Mouse (Mus musculus): ENCODE results near the gene Cyb5r1. TPM values are rescaled to one million over a fixed set of nuclear protein-coding genes. Genes with fewer than 3 reads are reported as not detected.

The Cyb5r1 gene
- 10 to 100 TPM; 17.0 to 17.1 TPM for polyA plus RNA-seq (2017; shearing (Covaris generic))

DNA sequence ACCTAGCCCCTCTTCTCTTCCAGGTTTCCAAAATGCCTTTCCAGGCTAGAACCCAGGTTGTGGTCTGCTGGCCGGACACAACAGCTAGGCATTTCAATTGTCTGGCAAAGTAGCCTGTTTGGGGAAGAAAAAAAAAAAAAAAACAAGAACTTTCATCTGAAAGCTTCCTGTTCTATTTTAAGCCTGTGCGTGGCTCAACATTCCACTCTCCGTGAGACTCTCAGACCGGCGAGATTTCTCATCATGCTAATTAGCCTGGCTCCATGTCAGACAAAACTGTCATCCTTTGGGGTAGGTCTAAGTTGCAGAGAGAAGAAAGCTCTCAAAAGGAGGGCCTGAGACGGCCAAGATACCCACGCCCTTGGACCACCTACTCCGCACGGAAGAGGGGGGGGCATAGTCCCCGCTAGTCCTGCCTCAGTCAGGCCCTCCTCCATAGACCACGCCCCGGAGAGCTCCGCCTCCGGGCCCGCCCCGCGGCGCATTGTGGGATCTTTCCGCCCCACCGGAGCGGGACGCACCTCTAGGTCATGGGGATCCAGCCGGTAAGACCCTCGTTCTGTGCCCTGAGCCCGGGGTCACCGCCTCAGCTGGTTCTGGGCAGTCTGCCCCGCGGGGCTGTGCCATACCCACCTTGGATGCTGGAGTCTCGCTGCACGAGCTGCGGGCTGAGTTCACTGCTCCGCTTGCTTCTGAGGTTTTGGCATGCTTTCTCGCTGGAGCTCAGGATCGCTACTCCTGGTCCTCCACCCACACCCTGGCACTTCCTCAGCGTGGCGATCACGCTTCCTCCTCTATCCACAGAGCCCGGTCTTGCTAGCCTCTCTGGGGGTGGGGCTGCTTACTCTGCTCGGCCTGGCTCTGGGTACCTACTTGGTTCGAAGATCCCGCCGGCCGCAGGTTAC lies at the start of gene Cyb5r1:
Cyb5r1 (plus strand) TSS at position 51 of the 905 bp plus-strand sequence.
- peak; percentile 94 for ATAC-seq

DNA sequence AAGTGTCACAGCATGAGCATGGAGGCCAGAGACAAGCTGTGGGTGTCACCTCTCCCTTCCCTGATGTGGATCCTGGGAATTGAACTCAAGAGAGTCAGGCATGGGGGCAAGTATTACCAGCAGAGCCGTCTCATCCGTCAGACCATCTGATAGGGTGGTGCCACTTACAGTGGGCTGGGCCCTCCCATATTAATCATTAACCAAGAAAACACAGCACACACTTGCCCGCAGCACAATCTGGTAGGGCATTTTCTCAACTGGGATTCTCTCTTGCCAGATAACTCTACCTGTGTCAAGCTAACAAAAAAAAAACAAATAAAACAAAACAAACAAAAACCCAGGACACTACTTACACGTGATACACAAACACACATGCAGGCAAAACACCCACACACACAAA lies 47.9 kb upstream of the Cyb5r1 start:
- no peak for ATAC-seq

DNA sequence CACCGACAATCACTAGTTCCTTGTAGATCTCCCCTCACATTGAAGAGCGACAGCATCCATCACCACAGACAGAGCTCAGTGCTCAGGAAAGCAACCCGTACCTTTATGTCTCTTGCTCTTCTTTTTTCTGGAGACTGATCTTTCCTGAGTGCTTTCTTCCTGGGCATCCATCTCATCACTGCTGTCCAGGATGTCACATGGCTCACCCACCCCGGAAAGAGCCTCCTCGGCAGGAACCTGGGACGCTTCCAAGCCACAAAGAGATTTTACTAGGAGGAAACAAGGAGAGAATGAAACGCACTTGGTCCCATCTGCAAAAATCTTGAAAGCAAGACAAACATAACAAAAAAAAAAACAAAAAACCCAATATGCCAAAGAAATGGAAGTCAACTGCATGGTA lies 44.7 kb upstream of the Cyb5r1 start:
- ATAC-seq: no peak

DNA sequence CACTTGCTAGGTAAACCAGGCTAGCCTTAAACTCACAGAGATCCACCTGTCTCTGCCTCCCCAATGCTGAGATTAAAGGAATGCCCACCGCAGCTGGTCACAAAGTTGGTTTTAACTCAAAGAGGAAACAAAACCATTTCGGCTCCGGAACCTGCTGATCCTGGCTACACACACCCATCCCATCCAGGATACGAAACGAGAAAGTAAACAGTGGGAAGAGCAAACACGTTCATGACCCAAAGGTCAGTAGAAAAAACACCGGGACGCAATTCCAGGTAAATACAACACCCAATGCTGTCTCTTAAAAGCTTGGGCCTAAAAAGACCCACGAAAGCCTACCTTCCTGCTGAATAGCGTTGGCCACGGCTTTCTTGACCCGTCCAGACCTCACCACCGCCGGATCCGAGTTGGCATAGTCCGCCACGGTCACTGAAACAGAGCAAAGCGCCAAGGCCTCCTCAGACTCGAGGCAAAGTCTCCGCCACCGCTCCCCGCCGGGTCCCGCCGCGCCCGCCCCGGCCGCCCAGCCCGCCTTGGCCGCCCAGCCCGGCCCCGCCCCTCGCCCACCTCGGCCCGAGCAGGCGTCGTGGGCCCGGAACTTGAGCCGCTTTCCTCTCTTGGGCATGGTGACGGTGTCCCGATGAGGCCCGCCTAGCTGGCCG lies 44.0 kb upstream of the Cyb5r1 start:
- peak; percentile 36 for ATAC-seq

DNA sequence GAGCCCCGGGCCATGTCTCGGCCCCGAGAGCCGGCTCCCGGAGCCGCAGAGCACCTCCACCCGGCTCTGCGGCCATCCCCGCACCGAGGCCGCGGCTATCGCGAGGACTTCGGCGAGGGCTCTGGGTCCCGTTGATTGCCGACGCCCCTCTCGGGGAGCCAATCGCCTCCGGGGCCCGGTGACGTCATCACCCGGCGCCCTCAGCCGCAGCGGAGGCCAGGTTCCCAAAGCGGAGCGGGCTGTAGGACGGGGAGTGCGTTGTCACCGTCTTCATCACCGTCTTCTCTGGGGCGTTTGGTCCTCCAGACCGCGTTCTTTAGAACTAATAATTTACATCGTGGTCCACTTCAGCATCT lies 43.5 kb upstream of the Cyb5r1 start, which contains the start of gene Tmem183a:
Tmem183a (minus strand) TSS at position 123 of the 356 bp plus-strand sequence.
- ATAC-seq: peak; percentile 96

DNA sequence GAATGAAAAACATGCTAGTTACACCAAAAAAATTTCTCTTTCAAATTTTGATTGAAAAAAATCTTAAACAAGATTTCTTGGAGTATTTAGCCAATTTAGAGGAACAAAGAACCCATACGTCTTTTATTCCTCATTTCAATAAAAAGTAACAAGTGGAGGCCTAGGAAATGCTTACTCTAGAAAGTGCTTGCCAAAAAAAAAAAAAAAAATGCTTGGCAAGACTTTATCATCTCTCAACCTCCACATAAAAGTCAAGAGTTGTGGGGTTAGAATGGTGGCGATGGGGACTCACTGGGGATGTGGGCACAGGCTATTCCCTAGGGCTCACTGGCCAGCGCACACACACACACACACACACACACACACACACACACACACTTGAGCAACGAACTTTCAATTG lies 42.2 kb upstream of the Cyb5r1 start:
- no peak for ATAC-seq

DNA sequence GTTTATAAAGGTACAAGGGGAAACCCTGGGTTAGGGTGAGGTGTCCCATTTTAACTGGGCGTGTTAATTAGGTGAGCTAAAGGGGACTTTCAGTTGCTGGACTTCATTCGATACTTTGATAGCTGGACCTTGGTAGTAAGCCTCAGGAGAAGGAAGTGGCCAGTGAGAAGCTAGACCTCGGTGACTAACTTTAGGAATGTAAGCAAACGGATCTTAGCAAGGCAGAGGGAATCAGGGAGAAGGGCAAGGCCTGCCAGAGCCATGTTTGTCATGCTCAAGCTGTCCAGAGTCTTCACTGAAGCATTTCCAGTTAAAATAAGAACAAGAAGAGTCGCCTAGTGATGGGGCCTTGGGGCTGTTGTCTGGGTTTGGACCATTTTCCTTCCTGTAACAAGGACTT lies 39.9 kb upstream of the Cyb5r1 start:
- ATAC-seq: no peak

DNA sequence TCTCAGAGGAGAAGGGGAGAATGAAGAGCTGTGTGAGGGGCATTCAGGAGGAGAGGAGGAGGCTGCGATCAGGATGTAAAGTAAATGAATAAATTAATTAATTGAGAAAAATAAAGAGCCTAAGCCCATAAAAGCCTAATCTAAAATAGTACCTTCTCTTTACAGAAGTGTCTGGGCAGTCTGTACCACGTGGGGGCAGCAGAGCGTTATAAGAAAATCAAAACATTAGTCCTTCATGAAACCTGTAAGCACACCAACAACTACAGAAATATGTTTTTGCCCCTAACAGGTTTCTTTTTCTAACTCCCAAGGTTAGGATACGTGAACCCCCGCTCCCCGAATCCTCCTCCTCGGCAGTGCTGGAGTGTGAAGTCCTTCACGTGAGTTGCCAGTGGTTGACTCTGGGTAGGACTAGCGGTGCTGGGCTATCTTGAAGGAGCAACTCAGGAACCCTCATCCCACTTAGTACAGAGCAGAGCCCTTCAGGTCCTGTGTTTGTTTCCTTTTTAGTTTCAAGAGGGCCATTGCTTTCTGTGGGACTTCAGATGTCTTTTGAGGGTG lies 36.5 kb upstream of the Cyb5r1 start:
- ATAC-seq: no peak

DNA sequence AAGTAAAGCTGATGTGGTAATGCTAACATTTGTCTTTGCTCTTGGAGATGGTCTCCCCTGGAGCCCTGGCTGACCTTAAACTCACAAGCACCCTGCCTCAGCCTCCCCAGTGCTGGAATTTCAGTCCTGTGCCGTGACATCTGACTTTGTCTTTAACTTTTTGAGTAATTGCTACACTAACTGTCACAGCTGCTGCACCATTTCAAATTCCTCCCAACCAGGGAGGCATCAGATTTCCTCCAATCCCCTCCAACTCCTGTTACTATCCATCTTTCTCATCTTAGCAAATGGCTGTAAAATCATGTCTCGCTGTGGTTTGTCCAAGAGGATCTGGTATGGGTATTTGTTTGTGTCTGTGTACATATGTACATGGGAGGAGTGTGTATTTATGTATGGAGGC lies 31.2 kb upstream of the Cyb5r1 start:
- no peak for ATAC-seq

DNA sequence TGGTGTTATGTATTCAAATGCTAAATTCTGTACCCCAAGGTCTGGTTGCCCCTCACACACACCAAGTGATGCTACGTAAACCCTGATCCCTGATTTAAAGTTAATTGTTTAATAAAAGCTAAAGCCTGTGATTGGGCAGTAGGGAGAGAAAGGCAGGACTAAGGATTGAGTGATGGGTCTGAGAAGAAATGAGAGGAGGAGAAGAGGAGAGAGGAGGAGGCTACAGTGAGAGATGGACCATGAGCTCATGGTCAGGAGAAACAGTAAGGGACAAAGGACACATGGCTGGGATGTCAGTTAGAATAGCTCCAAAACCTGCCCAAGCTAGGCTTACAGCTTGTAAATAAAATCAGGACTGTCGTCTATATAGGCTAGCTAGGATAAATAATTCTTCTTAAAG lies 24.3 kb upstream of the Cyb5r1 start:
- ATAC-seq: no peak

DNA sequence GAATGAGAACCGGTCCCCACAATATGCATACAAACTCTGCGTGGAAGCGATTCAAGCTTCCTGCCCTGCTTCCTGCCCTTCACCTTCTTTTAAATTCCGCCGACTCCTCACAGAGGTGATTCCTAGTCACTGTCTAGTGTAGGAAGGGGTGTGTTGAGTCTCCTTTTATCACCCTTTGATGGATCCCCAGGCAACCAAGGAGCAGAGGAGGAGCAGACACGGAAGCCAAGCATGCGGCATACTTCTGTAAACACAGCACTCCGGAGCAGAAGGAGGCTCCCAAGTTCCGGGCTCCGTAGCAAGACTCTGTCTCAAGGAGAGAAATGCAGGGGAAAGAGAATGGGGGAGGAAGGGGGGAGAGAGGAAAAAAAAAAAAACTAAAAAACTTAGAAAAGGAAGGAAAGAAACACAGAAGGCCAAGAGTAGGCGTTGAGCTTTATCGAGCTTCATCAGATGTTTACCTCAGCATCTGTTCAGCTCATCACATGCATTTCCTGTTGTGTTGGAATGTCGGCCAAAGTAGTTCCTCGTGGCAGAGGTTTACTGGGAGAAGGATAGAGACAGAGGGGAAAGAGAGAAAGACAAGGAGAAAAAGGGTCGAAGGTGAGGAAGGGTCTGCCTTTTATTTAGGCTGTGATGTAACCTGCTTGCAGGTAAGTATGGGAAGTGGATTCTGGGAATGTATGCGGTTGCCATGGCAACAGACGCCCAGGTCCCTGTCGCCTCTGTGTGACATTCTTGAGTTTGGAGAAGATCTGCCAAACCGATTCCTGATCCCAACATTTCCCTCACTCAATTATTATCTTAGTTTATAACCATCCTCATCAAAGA lies 23.3 kb upstream of the Cyb5r1 start:
- no peak for ATAC-seq

DNA sequence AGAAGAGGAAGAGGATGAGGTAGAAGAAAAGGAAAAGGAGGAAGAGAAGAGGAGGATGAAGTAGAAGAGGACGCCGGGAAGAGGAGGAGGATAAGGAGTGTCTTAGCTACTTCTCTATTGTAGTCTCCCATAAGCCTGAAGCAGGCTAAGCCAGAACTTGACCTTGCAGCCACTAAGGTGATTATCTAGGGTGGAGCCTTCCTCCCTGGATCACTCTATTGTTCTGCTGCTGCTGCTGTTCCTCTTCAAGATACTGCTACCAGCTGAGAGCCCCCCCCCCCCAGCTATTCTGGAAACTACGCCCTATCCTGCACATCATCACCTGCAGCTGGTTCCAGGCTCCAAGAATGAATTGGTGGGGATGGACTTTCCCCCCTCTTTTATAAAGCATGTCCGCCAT lies 20.8 kb upstream of the Cyb5r1 start:
- ATAC-seq: no peak

DNA sequence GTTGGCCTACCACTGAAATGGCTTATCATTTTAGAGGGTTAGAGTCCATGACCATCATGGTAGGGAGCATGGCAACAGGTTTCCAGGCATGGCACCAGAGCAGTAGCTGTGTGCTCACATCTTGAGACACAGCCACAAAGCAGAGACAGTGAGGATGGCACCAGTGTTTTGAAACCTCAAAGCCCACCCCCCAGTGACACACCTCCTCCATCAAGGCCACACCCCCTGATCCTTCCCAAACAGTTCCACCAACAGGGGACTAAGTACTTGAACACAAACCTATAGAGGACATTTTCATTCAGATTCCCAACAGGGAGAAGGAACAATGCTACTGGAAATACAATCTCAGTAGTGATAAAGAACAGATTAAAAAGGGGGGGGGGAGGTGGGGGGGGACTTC lies 20.2 kb upstream of the Cyb5r1 start:
- ATAC-seq: no peak

DNA sequence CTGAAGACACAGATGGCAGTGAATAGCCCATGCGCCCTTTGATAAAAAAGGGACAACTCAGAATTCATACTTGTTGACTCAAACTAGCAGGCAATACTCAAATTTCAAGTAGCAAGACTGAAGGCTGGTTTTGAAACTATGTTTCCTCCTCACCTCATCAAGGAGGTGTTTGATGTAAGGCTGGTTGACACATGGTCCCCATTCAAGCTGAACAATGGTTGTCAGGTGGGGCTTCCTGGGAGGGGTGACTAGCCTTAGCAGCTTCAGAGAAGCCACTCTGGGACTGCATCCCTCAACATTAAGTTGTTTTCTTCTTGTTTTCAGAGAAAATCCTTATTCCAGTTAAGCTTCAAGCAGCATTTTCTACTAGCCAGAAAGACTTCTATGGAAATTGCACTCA lies 19.7 kb upstream of the Cyb5r1 start, which contains the start of gene 4933406M09Rik:
4933406M09Rik (plus strand) TSS at position 275 of the 400 bp plus-strand sequence.
- no peak for ATAC-seq

DNA sequence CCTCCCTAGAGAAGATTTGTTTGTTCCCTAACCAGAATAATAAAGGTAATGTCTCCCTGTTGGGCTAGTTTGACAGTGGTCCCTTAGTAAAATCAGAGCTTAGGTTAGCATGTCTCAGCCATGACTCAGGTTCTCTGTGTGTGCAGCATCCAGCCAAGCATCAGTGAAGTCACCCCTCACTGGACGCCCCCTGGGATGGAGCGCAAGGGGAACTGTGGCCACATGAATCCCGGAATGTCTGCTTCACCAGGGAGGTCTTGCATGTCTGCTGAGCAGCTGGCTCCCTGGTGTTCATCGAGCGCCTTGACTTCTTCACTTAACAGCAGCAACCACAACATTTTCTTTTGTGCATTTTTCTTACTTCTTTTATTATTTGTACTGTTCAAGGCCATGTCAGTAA lies 11.5 kb upstream of the Cyb5r1 start:
- ATAC-seq: no peak

DNA sequence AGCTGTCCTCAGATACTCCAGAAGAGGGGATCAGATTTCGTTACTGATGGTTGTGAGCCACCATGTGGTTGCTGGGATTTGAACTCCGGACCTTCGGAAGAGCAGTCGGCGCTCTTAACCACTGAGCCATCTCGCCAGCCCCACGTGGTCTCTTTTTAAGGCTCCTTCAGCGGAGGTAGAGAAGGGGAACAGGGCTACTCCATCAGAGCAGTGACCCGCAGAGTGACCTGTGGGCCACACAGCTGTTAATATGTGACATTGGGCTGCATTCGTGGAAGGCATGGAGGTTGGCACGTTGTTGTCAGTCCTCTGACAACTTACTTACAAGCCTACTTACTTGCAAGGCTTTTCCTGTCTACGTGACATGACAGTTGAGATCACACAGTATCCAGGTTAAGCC lies 7.1 kb upstream of the Cyb5r1 start:
- no peak for ATAC-seq

DNA sequence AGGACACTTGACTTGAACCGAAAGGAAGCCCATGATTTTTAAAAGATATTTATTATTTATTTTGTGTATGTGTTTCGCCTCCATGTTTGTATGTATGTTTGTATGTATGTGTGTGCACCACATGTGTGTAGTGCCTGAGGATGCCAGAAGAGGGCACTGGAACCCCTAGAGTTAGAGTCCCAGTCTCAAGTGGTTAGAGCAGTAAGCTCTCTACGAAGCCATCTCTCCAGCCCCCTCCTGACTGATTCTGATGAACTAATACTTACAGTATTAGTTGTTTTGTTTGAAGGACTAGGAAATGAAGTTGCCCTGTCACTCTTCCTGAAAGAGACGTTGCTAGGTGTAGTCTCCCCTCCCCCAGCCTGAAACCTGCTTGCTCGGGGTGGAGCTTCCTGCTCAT lies 5.6 kb upstream of the Cyb5r1 start:
- no peak for ATAC-seq

DNA sequence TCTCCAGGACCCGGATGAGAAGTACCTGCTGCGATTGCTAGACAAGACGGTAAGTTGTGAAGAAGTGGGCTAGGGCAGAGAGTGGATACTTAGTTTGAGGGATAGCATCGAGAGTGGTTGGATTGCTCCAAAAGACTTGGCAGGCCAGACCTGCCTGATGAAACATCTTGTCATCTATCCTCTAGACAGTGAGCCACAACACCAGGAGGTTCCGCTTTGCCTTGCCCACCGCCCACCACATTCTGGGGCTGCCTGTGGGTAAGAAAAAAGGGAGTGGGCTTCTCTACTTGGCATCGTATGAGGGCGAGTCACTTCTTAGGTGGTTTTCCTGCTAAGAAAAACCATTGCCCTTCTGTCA lies 1.0 kb downstream of the Cyb5r1 start:
- no peak for ATAC-seq

DNA sequence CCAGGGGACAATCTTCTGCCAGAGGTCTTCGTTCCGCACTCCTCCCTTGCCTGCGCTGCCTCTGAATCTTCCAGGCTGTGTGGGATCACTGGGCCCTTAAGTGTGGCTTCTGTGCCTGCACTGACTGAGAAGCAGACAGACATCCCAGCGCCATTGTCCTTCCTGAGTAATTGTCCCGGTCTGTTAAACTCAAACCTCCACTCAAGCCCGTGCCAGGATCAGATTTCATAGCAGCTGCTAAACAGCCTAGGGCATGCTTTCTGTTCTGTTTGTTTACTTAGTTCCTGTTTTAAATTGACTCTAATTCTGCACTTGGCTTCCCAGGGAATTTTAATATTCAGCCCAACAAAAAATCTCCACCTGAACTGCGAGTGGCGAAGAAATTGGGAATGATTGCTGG lies 2.7 kb downstream of the Cyb5r1 start:
- no peak for ATAC-seq

DNA sequence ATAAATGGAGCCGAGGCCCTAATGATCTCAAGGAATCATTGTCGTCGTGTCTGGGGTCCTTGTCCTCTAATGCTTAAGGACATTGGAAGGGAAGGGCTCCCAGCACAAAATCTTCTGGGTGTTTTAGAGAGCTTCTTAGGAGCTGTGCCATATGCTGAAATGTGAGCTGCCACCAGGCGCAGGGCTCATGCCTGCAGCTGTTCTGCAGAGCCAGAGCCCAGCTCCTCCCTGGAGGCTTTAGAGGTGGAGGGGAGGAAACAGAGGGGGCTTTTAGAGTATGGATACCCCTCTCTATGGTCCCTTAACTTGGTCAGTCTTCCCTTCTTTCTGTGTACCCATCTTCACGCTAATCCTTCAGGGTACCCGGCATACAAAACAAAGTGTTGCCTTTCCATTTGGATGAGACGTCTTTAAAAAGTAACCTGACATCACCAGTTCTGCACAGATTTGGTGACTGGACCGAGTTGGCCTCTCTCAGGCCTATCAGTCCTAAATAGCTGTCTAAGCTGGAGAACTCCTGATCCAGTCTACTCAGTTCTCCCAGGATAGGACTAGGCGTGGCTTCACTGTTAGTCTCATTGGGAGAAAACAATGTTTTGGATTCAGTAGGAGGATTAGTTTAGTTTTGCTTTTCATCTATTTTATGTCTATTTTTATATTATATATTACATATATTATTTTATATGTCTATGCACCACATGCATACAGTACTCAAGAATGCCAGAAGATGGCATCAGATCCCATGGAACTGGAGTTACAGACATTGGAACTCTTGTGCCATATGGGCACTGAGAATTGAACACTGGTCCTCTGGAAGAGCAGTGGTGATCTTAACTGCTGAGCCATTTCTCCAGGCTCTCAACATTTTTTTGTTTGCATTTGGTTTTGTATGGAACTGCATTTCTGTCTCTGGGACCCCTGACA lies 6.6 kb downstream of the Cyb5r1 start:
- ATAC-seq: no peak

DNA sequence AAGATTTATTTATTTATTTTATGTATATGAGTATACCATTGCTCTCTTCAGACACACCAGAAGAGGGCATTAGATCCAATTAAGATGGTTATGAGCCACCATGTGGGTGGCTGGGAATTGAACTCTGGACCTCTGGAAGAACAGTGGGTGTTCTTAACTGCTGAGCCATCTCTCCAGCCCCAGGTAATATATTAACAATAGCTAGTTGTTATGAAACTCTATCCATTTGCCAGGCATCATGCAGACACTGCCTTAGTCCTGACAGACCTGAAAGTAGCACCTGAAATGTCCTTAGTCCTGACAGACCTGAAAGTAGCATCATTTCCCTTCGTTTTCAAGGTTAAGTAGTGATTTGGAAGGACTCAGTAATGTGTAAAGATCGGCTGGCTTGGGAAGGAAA lies 8.7 kb downstream of the Cyb5r1 start:
- ATAC-seq: no peak

Data from activated CD4-positive, CD25-positive, alpha-beta regulatory T cell, adult 4 months (primary cell).